Mouse (Mus musculus) hindbrain, embryonic 14.5 days (tissue): ENCODE measurements around the gene Ralgds. TPM values are rescaled to one million over a fixed set of nuclear protein-coding genes. Genes with fewer than 3 reads are reported as not detected.
"Not testable (repeated sequence)": the region's sequence is repeated elsewhere in the genome, so short reads cannot be mapped to it uniquely, and the experiment has no call there.

Source experiments
- ATAC-seq: fragments of 200-750 bp; cut with Nextera tagmentation; 2 replicates; pipeline ENCODE4 v1.8.0; 2017; ENCODE audit warnings: moderate number of reproducible peaks, mild to moderate bottlenecking, moderate TSS enrichment, moderate library complexity; ENCODE audit not compliant: low FRiP score
- DNase-seq: peaks from one replicate; pipeline ENCODE4 v3.0.0-alpha.2; 2015; ENCODE audit warnings: low spot score
- H3K27ac ChIP-seq: fragments of 300-500 bp; sonication (generic); 2 replicates; pipeline ENCODE4 v1.5.1; 2014; ENCODE audit warnings: mild to moderate bottlenecking, moderate library complexity
- H3K27me3 ChIP-seq: fragments of 300-500 bp; sonication (generic); 2 replicates; pipeline ENCODE4 v1.6.1; 2014; ENCODE audit warnings: mild to moderate bottlenecking, low read length, mixed read lengths; ENCODE audit not compliant: control insufficient read depth, insufficient read depth
- H3K36me3 ChIP-seq: fragments of 300-500 bp; sonication (generic); replicated peaks from 2 replicates; pipeline ENCODE4 v1.6.1; 2014; ENCODE audit not compliant: control insufficient read depth, insufficient read depth
- H3K4me1 ChIP-seq: fragments of 300-500 bp; sonication (generic); replicated peaks from 2 replicates; pipeline ENCODE4 v1.6.1; 2014; ENCODE audit warnings: antibody characterized with exemption, low read length, mixed read lengths; ENCODE audit not compliant: control insufficient read depth, insufficient read depth
- H3K4me2 ChIP-seq: fragments of 300-500 bp; sonication (generic); replicated peaks from 2 replicates; pipeline ENCODE4 v1.6.1; 2014; ENCODE audit warnings: mild to moderate bottlenecking, moderate library complexity
- H3K4me3 ChIP-seq: fragments of 300-500 bp; sonication (generic); replicated peaks from 2 replicates; pipeline ENCODE4 v1.5.1; 2014; ENCODE audit warnings: mild to moderate bottlenecking, low read length
- H3K9ac ChIP-seq: fragments of 300-500 bp; sonication (generic); 2 replicates; pipeline ENCODE4 v1.6.1; 2014
- H3K9me3 ChIP-seq: fragments of 300-500 bp; sonication (generic); 2 replicates; pipeline ENCODE4 v1.6.1; 2016; ENCODE audit warnings: low read length; ENCODE audit not compliant: control insufficient read depth
- WGBS: fragments of 180-500 bp; shearing (Covaris S2); extraction: QIAGEN DNeasy Blood & Tissue Kit; methylation state at CpG from one replicate; pipeline ENCODE4 v1.1.7; 2014; 5-methylcytosine and 5-hydroxymethylcytosine counted together
- polyA plus RNA-seq: library from polyadenylated mRNA; unstranded; fragments of >200 nt; fragmentation: Nextera tagmentation; extraction: Ambion mirVana; gene quantifications from 2 replicates; pipeline ENCODE4 v1.2.1, GENCODE M21; 2014

Ralgds gene
- polyA plus RNA-seq, 1 experiment from 2014 or later = 92.9 TPM

GRCm38 (mm10) chr2:28472011-28472410 lies 40.9 kb upstream of the Ralgds start:
- not testable (repeated sequence) for H3K9ac ChIP-seq, H3K4me2 ChIP-seq, H3K9me3 ChIP-seq, H3K27ac ChIP-seq, H3K27me3 ChIP-seq, H3K4me3 ChIP-seq, DNase-seq, H3K4me1 ChIP-seq, ATAC-seq
- peaks cover 33% of the 10 kb centered on the region for H3K36me3 ChIP-seq
- 93% methylated on average over 8 of the region's 8 CpGs for WGBS

GRCm38 (mm10) chr2:28477993-28478392 lies 34.9 kb upstream of the Ralgds start:
- not testable (repeated sequence) for H3K27me3 ChIP-seq, H3K9me3 ChIP-seq, H3K36me3 ChIP-seq, H3K4me3 ChIP-seq, DNase-seq, H3K4me1 ChIP-seq, ATAC-seq, H3K4me2 ChIP-seq, H3K27ac ChIP-seq, H3K9ac ChIP-seq
- WGBS = 99% methylated on average over 5 of the region's 5 CpGs

- no peaks in the 10 kb centered on the region for H3K27me3 ChIP-seq
- no peak overlapping the region for H3K4me2 ChIP-seq
- no peaks in the 10 kb centered on the region for H3K9me3 ChIP-seq
- DNase-seq (no peak), ATAC-seq (no peak)
- no peak overlapping the region for H3K9ac ChIP-seq
- no peak overlapping the region for H3K27ac ChIP-seq
- no peaks in the 10 kb centered on the region for H3K4me1 ChIP-seq
- no peak overlapping the region for H3K4me3 ChIP-seq
- no peaks in the 10 kb centered on the region for H3K36me3 ChIP-seq
- WGBS = 79% methylated on average over 20 of the region's 20 CpGs
Observed at GRCm38 (mm10) chr2:28479208-28480204, 33.4 kb upstream of the Ralgds start.

GRCm38 (mm10) chr2:28483861-28484260 lies 29.1 kb upstream of the Ralgds start:
- Histone ChIP-seq H3K9ac (no peak overlapping the region), H3K27ac (no peak overlapping the region), H3K4me2 (no peak overlapping the region), H3K4me1 (no peaks in the 10 kb centered on the region), H3K4me3 (no peak overlapping the region), H3K36me3 (no peaks in the 10 kb centered on the region), H3K27me3 (no peaks in the 10 kb centered on the region), H3K9me3 (no peaks in the 10 kb centered on the region)
- ATAC-seq = no peak
- 83% methylated on average over 2 of the region's 2 CpGs for WGBS
- DNase-seq = no peak

GRCm38 (mm10) chr2:28494521-28494920 lies 18.4 kb upstream of the Ralgds start:
- H3K9ac ChIP-seq = no peak overlapping the region
- H3K4me2 ChIP-seq = no peak overlapping the region
- H3K27ac ChIP-seq = no peak overlapping the region
- no peak overlapping the region for H3K4me3 ChIP-seq
- no peaks in the 10 kb centered on the region for H3K27me3 ChIP-seq
- H3K9me3 ChIP-seq = no peaks in the 10 kb centered on the region
- H3K4me1 ChIP-seq = no peaks in the 10 kb centered on the region
- no peaks in the 10 kb centered on the region for H3K36me3 ChIP-seq
- ATAC-seq (no peak), DNase-seq (no peak)
- 82% methylated on average over 2 of the region's 2 CpGs for WGBS

GRCm38 (mm10) chr2:28495207-28495756 lies 17.6 kb upstream of the Ralgds start:
- no peak for ATAC-seq
- no peaks in the 10 kb centered on the region for H3K27me3 ChIP-seq
- H3K4me2 ChIP-seq = no peak overlapping the region
- H3K36me3 ChIP-seq = no peaks in the 10 kb centered on the region
- H3K27ac ChIP-seq = no peak overlapping the region
- H3K9me3 ChIP-seq = no peaks in the 10 kb centered on the region
- H3K4me3 ChIP-seq = no peak overlapping the region
- no peak for DNase-seq
- H3K4me1 ChIP-seq = no peaks in the 10 kb centered on the region
- no peak overlapping the region for H3K9ac ChIP-seq
- 88% methylated on average over 14 of the region's 14 CpGs for WGBS

- ATAC-seq = no peak
- no peak overlapping the region for H3K4me3 ChIP-seq
- H3K4me1 ChIP-seq = no peaks in the 10 kb centered on the region
- no peaks in the 10 kb centered on the region for H3K27me3 ChIP-seq
- 87% methylated on average over 16 of the region's 16 CpGs for WGBS
- DNase-seq = no peak
- H3K36me3 ChIP-seq = no peaks in the 10 kb centered on the region
- H3K4me2 ChIP-seq = no peak overlapping the region
- H3K9me3 ChIP-seq = no peaks in the 10 kb centered on the region
- no peak overlapping the region for H3K9ac ChIP-seq
- no peak overlapping the region for H3K27ac ChIP-seq
Observed at GRCm38 (mm10) chr2:28495801-28496595, 16.9 kb upstream of the Ralgds start.

- H3K27me3 ChIP-seq = no peaks in the 10 kb centered on the region
- no peaks in the 10 kb centered on the region for H3K4me1 ChIP-seq
- H3K4me2 ChIP-seq = no peak within 1 kb of the TSS
- H3K4me3 ChIP-seq = no peak within 1 kb of the TSS
- H3K27ac ChIP-seq = no peak within 1 kb of the TSS
- no peaks in the 10 kb centered on the region for H3K36me3 ChIP-seq
- H3K9me3 ChIP-seq = no peaks in the 10 kb centered on the region
- H3K9ac ChIP-seq = no peak within 1 kb of the TSS
- WGBS = 80% methylated on average over 5 of the region's 5 CpGs
- no peak for DNase-seq
- ATAC-seq = no peak
Observed at GRCm38 (mm10) chr2:28496671-28497070, 16.3 kb upstream of the Ralgds start, which contains the start of gene Gbgt1. Gene Gbgt1, plus strand, starts transcription at chr2:28496891.

- WGBS = 81% methylated on average over 5 of the region's 5 CpGs
- DNase-seq (no peak), ATAC-seq (no peak)
- H3K9me3 ChIP-seq = no peaks in the 10 kb centered on the region
- H3K36me3 ChIP-seq = no peaks in the 10 kb centered on the region
- H3K27ac ChIP-seq = no peak overlapping the region
- no peak overlapping the region for H3K4me2 ChIP-seq
- no peak overlapping the region for H3K9ac ChIP-seq
- no peaks in the 10 kb centered on the region for H3K27me3 ChIP-seq
- H3K4me3 ChIP-seq = no peak overlapping the region
- no peaks in the 10 kb centered on the region for H3K4me1 ChIP-seq
Observed at GRCm38 (mm10) chr2:28497561-28497960, 15.4 kb upstream of the Ralgds start.
